Mouse (Mus musculus): ENCODE data around the gene 4930558K02Rik. TPM values are rescaled to one million over a fixed set of nuclear protein-coding genes. Genes with fewer than 3 reads are reported as not detected.

Gene 4930558K02Rik
- polyA plus RNA-seq, 1 experiment, result not detected

DNA sequence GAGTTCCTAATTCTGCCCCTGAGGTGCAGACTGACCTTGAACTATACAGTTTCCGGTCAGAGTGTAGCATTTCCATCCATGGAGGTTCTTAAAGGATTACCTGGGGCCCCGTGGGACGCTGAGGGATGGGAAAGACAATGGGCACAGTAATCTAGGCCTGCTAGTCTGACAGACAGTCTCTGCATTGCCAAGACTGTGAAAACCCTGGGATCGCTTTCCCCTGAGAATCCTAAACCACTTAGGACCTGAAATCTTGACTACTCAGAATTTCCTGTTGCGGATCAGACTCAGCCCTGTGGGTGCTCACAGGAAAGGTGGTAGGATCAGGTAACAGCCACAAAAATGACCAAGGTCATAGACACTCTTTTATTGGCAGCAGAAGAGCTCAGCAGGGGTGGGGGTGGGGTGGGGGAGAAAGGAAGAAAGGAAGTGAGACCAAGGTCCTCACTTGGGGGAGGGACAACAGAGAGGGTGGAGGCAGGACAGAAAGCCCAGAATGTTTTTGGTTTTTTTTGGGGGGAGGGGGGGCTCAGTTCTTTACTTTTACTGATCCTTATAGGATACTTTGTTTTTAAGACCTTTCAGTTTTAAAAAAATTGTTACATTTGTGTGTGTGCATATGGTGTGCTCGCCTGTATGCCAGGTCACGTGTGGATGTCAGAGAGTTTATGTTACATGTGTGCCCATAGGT is 60.6 kb downstream of the 4930558K02Rik start:
- Histone ChIP-seq H3K27me3 (ENCODE audit: control insufficient read depth, insufficient read depth, low read length) (no peaks in the 10 kb centered on the region), H3K4me1 (ENCODE audit: control insufficient read depth, insufficient read depth, low read length) (no peaks in the 10 kb centered on the region), H3K4me3 (replicated peaks; ENCODE audit: insufficient read depth, low read depth, low read length) (no peak overlapping the region), H3K27ac (ENCODE audit: insufficient read depth, low read length) (no peak overlapping the region)
- no peak for DNase-seq
- 62% methylated on average over 7 of the region's 7 CpGs for WGBS
- TF ChIP-seq POLR2A (IDR thresholded peaks at IDR 0.05; ENCODE audit: borderline replicate concordance, insufficient read depth, low read length), result no peak
- TF ChIP-seq CTCF (IDR thresholded peaks at IDR 0.05; ENCODE audit: borderline replicate concordance, insufficient read depth, low read depth, low read length), result no peak

- Histone ChIP-seq H3K27me3 (ENCODE audit: control insufficient read depth, insufficient read depth, low read length) (no peaks in the 10 kb centered on the region), H3K27ac (ENCODE audit: insufficient read depth, low read length) (no peak overlapping the region), H3K4me1 (ENCODE audit: control insufficient read depth, insufficient read depth, low read length) (no peaks in the 10 kb centered on the region), H3K4me3 (replicated peaks; ENCODE audit: insufficient read depth, low read depth, low read length) (no peak overlapping the region)
- 91% methylated on average over 3 of the region's 3 CpGs for WGBS
- TF ChIP-seq POLR2A (IDR thresholded peaks at IDR 0.05; ENCODE audit: borderline replicate concordance, insufficient read depth, low read length), result no peak
- no peak for TF ChIP-seq CTCF (IDR thresholded peaks at IDR 0.05; ENCODE audit: borderline replicate concordance, insufficient read depth, low read depth, low read length)
- DNase-seq, result no peak
Observed at GRCm38 (mm10) chr1:161917940-161918484, 61.4 kb downstream of the 4930558K02Rik start.

DNA sequence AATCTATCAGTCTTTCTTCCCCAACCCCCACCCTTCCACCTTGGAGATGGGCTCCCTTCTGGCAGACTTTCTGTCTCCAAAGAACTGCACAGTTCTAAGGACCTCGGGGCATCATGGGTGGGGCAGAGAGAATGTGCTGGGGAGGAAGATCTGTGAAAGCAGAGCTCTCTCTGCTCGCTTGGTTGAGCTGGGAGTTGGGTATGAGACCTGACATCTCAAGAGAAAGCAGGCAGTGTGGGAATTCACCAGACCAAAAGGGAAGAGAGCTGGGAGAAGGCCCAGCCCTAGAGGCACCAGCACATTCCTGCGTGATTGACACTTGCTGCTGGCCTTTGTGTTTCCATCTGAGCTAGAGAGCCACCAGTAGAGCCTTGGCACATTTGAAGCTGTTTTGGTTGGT is 63.4 kb downstream of the 4930558K02Rik start:
- no peaks in the 10 kb centered on the region for H3K27me3 ChIP-seq (ENCODE audit: control insufficient read depth, insufficient read depth, low read length)
- WGBS, result 26% methylated on average over 3 of the region's 3 CpGs

DNA sequence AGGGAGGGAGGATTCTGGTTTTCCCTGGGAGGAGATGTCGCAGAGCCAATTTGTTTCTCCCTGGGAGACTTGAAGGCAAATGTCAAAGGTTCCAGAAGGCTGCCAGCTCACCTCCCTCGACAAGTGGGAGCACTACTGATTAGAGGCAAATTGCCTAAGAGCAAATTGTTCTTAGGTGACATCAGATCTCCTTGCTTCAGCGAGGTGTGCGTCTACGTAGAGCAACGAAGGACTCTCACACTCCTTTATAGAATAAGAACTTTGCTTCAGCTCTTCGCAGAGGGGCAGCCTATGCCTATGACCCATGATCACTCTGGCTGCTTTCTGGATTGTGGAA is 65.8 kb downstream of the 4930558K02Rik start:
- 70% methylated on average over 7 of the region's 7 CpGs for WGBS
- DNase-seq, result no peak
- Histone ChIP-seq H3K27me3 (ENCODE audit: control insufficient read depth, insufficient read depth, low read length) (no peaks in the 10 kb centered on the region), H3K4me3 (replicated peaks; ENCODE audit: insufficient read depth, low read depth, low read length) (no peak overlapping the region), H3K27ac (ENCODE audit: insufficient read depth, low read length) (no peak overlapping the region), H3K4me1 (ENCODE audit: control insufficient read depth, insufficient read depth, low read length) (no peaks in the 10 kb centered on the region)
- no peak for TF ChIP-seq POLR2A (IDR thresholded peaks at IDR 0.05; ENCODE audit: borderline replicate concordance, insufficient read depth, low read length)
- no peak for TF ChIP-seq CTCF (IDR thresholded peaks at IDR 0.05; ENCODE audit: borderline replicate concordance, insufficient read depth, low read depth, low read length)

More for the DNA sequence above, 63.4 kb downstream of the 4930558K02Rik start:
- DNase-seq, result no peak
- TF ChIP-seq CTCF (IDR thresholded peaks at IDR 0.05; ENCODE audit: borderline replicate concordance, insufficient read depth, low read depth, low read length) (no peak), POLR2A (IDR thresholded peaks at IDR 0.05; ENCODE audit: borderline replicate concordance, insufficient read depth, low read length) (no peak)
- Histone ChIP-seq H3K4me1 (ENCODE audit: control insufficient read depth, insufficient read depth, low read length) (no peaks in the 10 kb centered on the region), H3K4me3 (replicated peaks; ENCODE audit: insufficient read depth, low read depth, low read length) (no peak overlapping the region), H3K27ac (ENCODE audit: insufficient read depth, low read length) (no peak overlapping the region)

- H3K4me1 ChIP-seq (ENCODE audit: control insufficient read depth, insufficient read depth, low read length), result no peaks in the 10 kb centered on the region
- DNase-seq, result no peak
- no peaks in the 10 kb centered on the region for H3K27me3 ChIP-seq (ENCODE audit: control insufficient read depth, insufficient read depth, low read length)
- WGBS, result 55% methylated on average over 4 of the region's 4 CpGs
- no peak overlapping the region for H3K4me3 ChIP-seq (replicated peaks; ENCODE audit: insufficient read depth, low read depth, low read length)
- TF ChIP-seq POLR2A (IDR thresholded peaks at IDR 0.05; ENCODE audit: borderline replicate concordance, insufficient read depth, low read length) (no peak), CTCF (IDR thresholded peaks at IDR 0.05; ENCODE audit: borderline replicate concordance, insufficient read depth, low read depth, low read length) (no peak)
- H3K27ac ChIP-seq (ENCODE audit: insufficient read depth, low read length), result no peak overlapping the region
Observed at GRCm38 (mm10) chr1:161912940-161913647, 66.3 kb downstream of the 4930558K02Rik start.

- Histone ChIP-seq H3K4me3 (replicated peaks; ENCODE audit: insufficient read depth, low read depth, low read length) (no peak overlapping the region), H3K4me1 (ENCODE audit: control insufficient read depth, insufficient read depth, low read length) (no peaks in the 10 kb centered on the region), H3K27ac (ENCODE audit: insufficient read depth, low read length) (no peak overlapping the region), H3K27me3 (ENCODE audit: control insufficient read depth, insufficient read depth, low read length) (no peaks in the 10 kb centered on the region)
- WGBS, result 76% methylated on average over 8 of the region's 8 CpGs
- TF ChIP-seq POLR2A (IDR thresholded peaks at IDR 0.05; ENCODE audit: borderline replicate concordance, insufficient read depth, low read length) (no peak), CTCF (IDR thresholded peaks at IDR 0.05; ENCODE audit: borderline replicate concordance, insufficient read depth, low read depth, low read length) (no peak)
- DNase-seq, result no peak
Observed at GRCm38 (mm10) chr1:161909074-161909473, 70.4 kb downstream of the 4930558K02Rik start.

GRCm38 (mm10) chr1:161907795-161908457 is 71.5 kb downstream of the 4930558K02Rik start:
- Histone ChIP-seq H3K27ac (ENCODE audit: insufficient read depth, low read length) (no peak overlapping the region), H3K4me1 (ENCODE audit: control insufficient read depth, insufficient read depth, low read length) (no peaks in the 10 kb centered on the region), H3K4me3 (replicated peaks; ENCODE audit: insufficient read depth, low read depth, low read length) (no peak overlapping the region), H3K27me3 (ENCODE audit: control insufficient read depth, insufficient read depth, low read length) (no peaks in the 10 kb centered on the region)
- no peak for DNase-seq
- 65% methylated on average over 2 of the region's 2 CpGs for WGBS
- TF ChIP-seq CTCF (IDR thresholded peaks at IDR 0.05; ENCODE audit: borderline replicate concordance, insufficient read depth, low read depth, low read length) (no peak), POLR2A (IDR thresholded peaks at IDR 0.05; ENCODE audit: borderline replicate concordance, insufficient read depth, low read length) (no peak)
